Mouse (Mus musculus) hindbrain, embryonic 16.5 days (tissue): Measurements from ENCODE around the gene Slc17a7. TPM values are rescaled to one million over a fixed set of nuclear protein-coding genes. Genes with fewer than 3 reads are reported as not detected.

Source experiments
- ATAC-seq: fragments of 200-750 bp; cut with Nextera tagmentation; 2 replicates; pipeline ENCODE4 v1.8.0; 2017; ENCODE audit warnings: moderate TSS enrichment, moderate library complexity
- H3K27ac ChIP-seq: fragments of 300-500 bp; sonication (generic); 2 replicates; pipeline ENCODE4 v1.5.1; 2014; ENCODE audit warnings: low read depth, mild to moderate bottlenecking, control low read depth, low read length, moderate library complexity
- H3K27me3 ChIP-seq: fragments of 300-500 bp; sonication (generic); replicated peaks from 2 replicates; pipeline ENCODE4 v1.6.1; 2014; ENCODE audit warnings: low read length; ENCODE audit not compliant: control insufficient read depth, insufficient read depth
- H3K36me3 ChIP-seq: fragments of 300-500 bp; sonication (generic); 2 replicates; pipeline ENCODE4 v1.6.1; 2014; ENCODE audit warnings: mild to moderate bottlenecking, low read length, moderate library complexity, mixed read lengths; ENCODE audit not compliant: control insufficient read depth, insufficient read depth
- H3K4me1 ChIP-seq: fragments of 300-500 bp; sonication (generic); 2 replicates; pipeline ENCODE4 v1.6.1; 2014; ENCODE audit warnings: low read depth, low read length; ENCODE audit not compliant: control insufficient read depth, insufficient read depth
- H3K4me2 ChIP-seq: fragments of 300-500 bp; sonication (generic); 2 replicates; pipeline ENCODE4 v1.6.1; 2014; ENCODE audit warnings: mild to moderate bottlenecking, low read length, control low read depth, moderate library complexity
- H3K4me3 ChIP-seq: fragments of 300-500 bp; sonication (generic); 2 replicates; pipeline ENCODE4 v1.5.1; 2014; ENCODE audit warnings: mild to moderate bottlenecking, low read length, control low read depth, moderate library complexity
- H3K9ac ChIP-seq: fragments of 300-500 bp; sonication (generic); 2 replicates; pipeline ENCODE4 v1.6.1; 2014; ENCODE audit warnings: low read depth, mild to moderate bottlenecking, control low read depth, low read length, moderate library complexity
- H3K9me3 ChIP-seq: fragments of 300-500 bp; sonication (generic); 2 replicates; pipeline ENCODE4 v1.6.1; 2014; ENCODE audit warnings: mild to moderate bottlenecking, low read length, moderate library complexity; ENCODE audit not compliant: control insufficient read depth
- WGBS: fragments of 180-500 bp; shearing (Covaris S2); extraction: QIAGEN DNeasy Blood & Tissue Kit; methylation state at CpG from one replicate; pipeline ENCODE4 v1.1.7; 2014; 5-methylcytosine and 5-hydroxymethylcytosine counted together
- microRNA counts: library from miRNA; unstranded; fragments of <30 nt; microRNA quantifications from one replicate; lab custom pipeline; 2016
- microRNA-seq: library from miRNA; unstranded; fragments of <30 nt; microRNA quantifications from one replicate; pipeline ENCODE4, GENCODE M21; 2017
- polyA plus RNA-seq: library from polyadenylated mRNA; unstranded; fragments of >200 nt; fragmentation: Nextera tagmentation; extraction: Ambion mirVana; gene quantifications from 2 replicates; pipeline ENCODE4 v1.2.1, GENCODE M21; 2015

The Slc17a7 gene
- polyA plus RNA-seq, 1 experiment from 2014 or later: 1.1 TPM

- WGBS: 75% methylated on average over 5 of the region's 5 CpGs
- H3K27me3 ChIP-seq: peaks cover 22% of the 10 kb centered on the region
- H3K36me3 ChIP-seq: no peaks in the 10 kb centered on the region
- H3K9me3 ChIP-seq: no peaks in the 10 kb centered on the region
- H3K4me2 ChIP-seq: no peak overlapping the region
- H3K4me3 ChIP-seq: no peak overlapping the region
- no peak overlapping the region for H3K9ac ChIP-seq
- H3K27ac ChIP-seq: no peak overlapping the region
- ATAC-seq: no peak
- peaks cover 20% of the 10 kb centered on the region for H3K4me1 ChIP-seq
These were observed 50.0 kb downstream of the Slc17a7 start for GRCm38 (mm10) chr7:45213708-45214107.

DNA sequence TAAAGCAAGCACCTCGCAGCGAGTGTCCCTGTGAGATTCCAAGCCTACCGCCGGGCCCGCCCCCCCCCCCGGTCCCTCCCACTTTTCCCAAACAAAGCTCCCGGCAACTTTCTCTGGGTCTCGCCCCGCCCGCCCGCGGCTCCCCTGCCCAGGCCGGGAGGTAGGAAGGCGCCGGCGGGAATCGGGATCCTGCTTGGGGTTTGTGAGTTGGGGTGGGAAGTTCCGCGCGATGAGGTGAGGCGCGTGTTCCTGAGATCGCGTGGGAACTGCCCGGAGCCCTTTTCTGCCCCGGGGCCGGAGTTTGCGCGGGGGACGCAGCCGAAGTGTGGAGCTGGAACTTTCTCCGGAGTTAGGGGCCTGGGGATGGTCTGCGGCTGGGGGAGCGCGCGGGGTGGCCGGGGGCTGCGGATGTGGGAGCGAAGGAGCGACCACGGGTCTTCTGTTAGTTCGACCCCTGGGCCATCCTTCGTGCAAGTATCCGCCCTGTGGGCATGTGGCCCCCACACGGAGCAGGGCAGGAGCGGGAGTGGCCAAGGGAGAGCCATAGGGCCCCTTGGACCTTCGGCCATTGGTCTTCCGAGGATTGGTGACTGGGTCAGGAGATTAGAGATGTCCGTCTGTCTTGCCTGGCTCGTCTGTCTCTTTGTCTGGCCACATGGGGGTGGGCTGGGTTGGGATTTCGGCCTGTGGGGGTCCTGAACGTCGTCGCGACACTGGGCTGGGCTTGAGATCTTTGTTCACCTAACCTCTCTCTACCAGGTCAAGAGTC lies 52.1 kb downstream of the Slc17a7 start, which contains the start of gene Tead2:
TSS of gene Tead2 (plus strand) at position 81 of the 769 bp plus-strand sequence.
- H3K9me3 ChIP-seq: no peaks in the 10 kb centered on the region
- H3K36me3 ChIP-seq: no peaks in the 10 kb centered on the region
- peak within 1 kb of the TSS; percentile 51 for H3K4me3 ChIP-seq
- under 1% methylated on average over 53 of the region's 55 CpGs for WGBS
- H3K9ac ChIP-seq: peak within 1 kb of the TSS; percentile 74
- H3K27me3 ChIP-seq: peaks cover 11% of the 10 kb centered on the region
- peak within 1 kb of the TSS; percentile 75 for H3K4me2 ChIP-seq
- H3K4me1 ChIP-seq: peaks cover 20% of the 10 kb centered on the region
- ATAC-seq: peak; percentile 62
- H3K27ac ChIP-seq: peak within 1 kb of the TSS; percentile 81

DNA sequence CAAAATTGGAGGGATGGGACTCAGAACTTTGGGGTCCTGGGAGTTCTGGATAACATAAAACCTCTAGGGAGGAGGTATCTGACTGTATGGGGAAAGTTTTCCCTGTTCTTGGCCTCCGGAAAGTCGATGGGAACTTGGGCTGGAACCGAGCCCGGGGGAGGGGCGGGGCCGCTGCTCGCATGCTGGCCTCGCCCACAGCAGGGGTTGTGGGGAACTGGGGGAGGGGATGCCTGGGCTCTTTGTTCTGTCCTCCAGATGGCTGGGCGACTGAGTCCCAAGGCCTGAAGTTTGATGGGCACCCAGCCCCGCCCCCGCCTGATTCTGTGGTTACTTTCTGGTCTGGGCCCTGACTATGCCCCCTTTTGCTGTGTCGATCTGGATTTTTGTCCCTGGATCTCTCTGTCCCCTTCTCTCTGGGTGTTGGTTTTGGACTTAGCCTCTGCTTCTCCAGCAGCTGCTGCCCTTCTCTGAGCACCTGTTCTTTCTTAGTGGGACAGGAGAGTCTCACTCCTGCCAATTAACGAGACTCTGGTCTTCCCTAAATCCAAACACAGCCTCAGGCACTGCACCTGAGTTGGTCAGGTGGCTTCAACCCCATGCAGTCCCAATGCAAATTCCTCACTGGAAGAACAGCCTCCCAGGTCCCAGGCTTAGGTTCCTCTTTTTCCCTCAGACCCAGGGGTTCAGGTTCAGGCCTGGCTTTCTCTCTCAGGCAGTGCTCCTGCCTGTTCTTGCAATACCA lies 52.9 kb downstream of the Slc17a7 start:
- Histone ChIP-seq H3K4me1 (peaks cover 20% of the 10 kb centered on the region), H3K27ac (peak overlapping the region; percentile 81), H3K9ac (peak overlapping the region; percentile 74), H3K4me2 (peak overlapping the region; percentile 75), H3K36me3 (no peaks in the 10 kb centered on the region), H3K9me3 (no peaks in the 10 kb centered on the region), H3K4me3 (peak overlapping the region; percentile 51), H3K27me3 (peaks cover 5% of the 10 kb centered on the region)
- under 1% methylated on average over 13 of the region's 13 CpGs for whole genome bisulfite sequencing
- ATAC-seq: peak; percentile 72

DNA sequence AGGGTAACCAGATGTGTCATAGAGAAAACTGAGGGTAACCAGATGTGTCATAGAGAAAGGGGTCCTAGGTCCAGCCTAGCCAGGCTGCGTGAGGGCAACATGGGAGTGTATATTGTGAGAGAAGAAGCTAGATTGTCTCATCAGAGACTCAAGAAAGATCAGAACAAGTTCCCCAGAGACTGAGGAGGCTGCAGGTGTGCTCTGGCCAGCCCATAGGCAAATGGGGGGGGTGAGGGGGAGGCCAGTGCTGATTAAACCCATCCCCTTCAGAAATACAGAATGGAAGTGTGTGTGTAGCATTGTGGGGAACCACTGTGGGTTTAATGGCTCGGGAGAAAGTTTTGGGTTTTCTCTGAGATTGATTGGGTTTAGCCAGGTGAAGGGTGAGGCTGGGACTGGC lies 57.9 kb downstream of the Slc17a7 start:
- H3K4me3 ChIP-seq: no peak overlapping the region
- no peaks in the 10 kb centered on the region for H3K9me3 ChIP-seq
- WGBS: 96% methylated on average over 2 of the region's 2 CpGs
- H3K27me3 ChIP-seq: no peaks in the 10 kb centered on the region
- peaks cover 8% of the 10 kb centered on the region for H3K4me1 ChIP-seq
- H3K4me2 ChIP-seq: no peak overlapping the region
- no peak for ATAC-seq
- H3K9ac ChIP-seq: no peak overlapping the region
- H3K27ac ChIP-seq: no peak overlapping the region
- H3K36me3 ChIP-seq: peaks cover 2% of the 10 kb centered on the region; the same call in 1 of the 2 replicates

DNA sequence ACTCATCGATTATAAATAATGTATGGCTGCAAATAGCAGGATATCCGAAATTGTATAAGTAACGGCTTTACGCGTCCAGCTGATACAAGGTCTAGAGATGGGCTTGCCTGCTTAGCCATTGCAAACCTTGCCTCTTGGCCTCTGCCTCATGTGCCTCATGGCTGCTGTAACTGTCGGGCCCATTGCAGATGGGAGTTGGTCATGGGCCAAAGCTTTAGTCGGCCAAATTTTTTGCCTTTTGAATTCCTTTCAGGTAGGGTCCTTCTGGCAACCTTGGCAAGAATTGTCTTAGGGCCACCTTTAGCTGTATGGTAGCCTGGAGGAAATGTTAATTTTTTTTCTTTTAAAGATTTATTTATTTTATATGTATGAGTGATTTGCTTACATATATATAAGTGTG lies 61.1 kb downstream of the Slc17a7 start:
- no peak overlapping the region for H3K9ac ChIP-seq
- no peak for ATAC-seq
- no peak overlapping the region for H3K4me3 ChIP-seq
- no peaks in the 10 kb centered on the region for H3K27me3 ChIP-seq
- H3K9me3 ChIP-seq: no peaks in the 10 kb centered on the region
- WGBS: 86% methylated on average over 7 of the region's 7 CpGs
- H3K4me2 ChIP-seq: no peak overlapping the region
- H3K4me1 ChIP-seq: no peaks in the 10 kb centered on the region
- no peak overlapping the region for H3K27ac ChIP-seq
- H3K36me3 ChIP-seq: peaks cover 2% of the 10 kb centered on the region; the same call in 1 of the 2 replicates

MicroRNA genes within 50 kb of the gene (microRNA counts, 519-probe panel; counts per million panel counts)
- 2,813 counts per million, percentile 75 among the panel's probes with 10 or more counts for microRNA mmu-miR-150 (lab: Ali Mortazavi, UCI)

Small RNA genes within 50 kb of the gene (microRNA-seq; reads per million reads assigned to microRNA genes)
- gene Mir150 (102 reads per million, percentile 49 among the genes with 10 or more reads in this experiment), gene Mir5121 (14.6 reads per million, percentile 30 among the genes with 10 or more reads in this experiment), gene Mir7055 (not detected)

Other genes starting within 250 kb of the Slc17a7 start
- 128 and 133 TPM in 2 replicates for gene Ap2a1, start 234.5 kb upstream of the Slc17a7 start, polyA plus RNA-seq
- 0.15 TPM in 1 of 2 replicates, not detected in the other for gene Tsks, start 220.7 kb upstream of the Slc17a7 start, polyA plus RNA-seq
- 58.6 and 59.7 TPM in 2 replicates for gene Cpt1c, start 189.1 kb upstream of the Slc17a7 start, polyA plus RNA-seq
- gene Prmt1, start 177.4 kb upstream of the Slc17a7 start, polyA plus RNA-seq: 629 and 637 TPM in 2 replicates
- 63.5 and 65.4 TPM in 2 replicates for gene Irf3, start 166.3 kb upstream of the Slc17a7 start, polyA plus RNA-seq
- 10.2 and 15.7 TPM in 2 replicates for gene Bcl2l12, start 165.2 kb upstream of the Slc17a7 start, polyA plus RNA-seq
- gene Scaf1, start 147.6 kb upstream of the Slc17a7 start, polyA plus RNA-seq: 38.6 and 47.1 TPM in 2 replicates
- 13.1 and 16.7 TPM in 2 replicates for gene Rras, start 146.0 kb upstream of the Slc17a7 start, polyA plus RNA-seq
- gene Prr12, start 111.1 kb upstream of the Slc17a7 start, polyA plus RNA-seq: 12.8 and 13.4 TPM in 2 replicates
- 68.8 and 69.0 TPM in 2 replicates for gene Nosip, start 101.5 kb upstream of the Slc17a7 start, polyA plus RNA-seq
- gene Prrg2, start 101.3 kb upstream of the Slc17a7 start, polyA plus RNA-seq: 15.7 and 16.7 TPM in 2 replicates
- 63.3 and 77.3 TPM in 2 replicates for gene Rcn3, start 71.7 kb upstream of the Slc17a7 start, polyA plus RNA-seq
- 34.1 and 40.2 TPM in 2 replicates for gene Fcgrt, start 60.1 kb upstream of the Slc17a7 start, polyA plus RNA-seq
- gene Rps11, start 39.5 kb upstream of the Slc17a7 start, polyA plus RNA-seq: 698 and 709 TPM in 2 replicates
- 587 and 622 TPM in 2 replicates for gene Rpl13a, start 35.2 kb upstream of the Slc17a7 start, polyA plus RNA-seq
- gene Gm45713, start 27.7 kb upstream of the Slc17a7 start, polyA plus RNA-seq: 0.16 and 0.37 TPM in 2 replicates
- 2.0 and 2.8 TPM in 2 replicates for gene Flt3l, start 27.5 kb upstream of the Slc17a7 start, polyA plus RNA-seq
- 94.5 and 97.6 TPM in 2 replicates for gene Pih1d1, start 9.6 kb upstream of the Slc17a7 start, polyA plus RNA-seq
- 18.8 and 22.9 TPM in 2 replicates for gene Aldh16a1, start 9.4 kb upstream of the Slc17a7 start, polyA plus RNA-seq
- not detected in 2 replicates for gene Gfy, start 15.6 kb downstream of the Slc17a7 start, polyA plus RNA-seq
- 0.75 and 1.4 TPM in 2 replicates for gene Pth2, start 17.0 kb downstream of the Slc17a7 start, polyA plus RNA-seq
- 0.54 and 0.65 TPM in 2 replicates for gene Ccdc155, start 40.9 kb downstream of the Slc17a7 start, polyA plus RNA-seq
- gene Dkkl1, start 48.2 kb downstream of the Slc17a7 start, polyA plus RNA-seq: 13.6 and 18.4 TPM in 2 replicates
- gene Tead2, start 51.8 kb downstream of the Slc17a7 start, polyA plus RNA-seq: 46.9 and 54.1 TPM in 2 replicates
- 1.3 and 1.4 TPM in 2 replicates for gene Cd37, start 75.2 kb downstream of the Slc17a7 start, polyA plus RNA-seq
- 0.89 and 2.0 TPM in 2 replicates for gene Slc6a16, start 77.1 kb downstream of the Slc17a7 start, polyA plus RNA-seq
- not detected in 2 replicates for gene Slc6a21, start 113.6 kb downstream of the Slc17a7 start, polyA plus RNA-seq
- 13.3 and 14.2 TPM in 2 replicates for gene Trpm4, start 169.8 kb downstream of the Slc17a7 start, polyA plus RNA-seq
- gene Hrc, start 171.3 kb downstream of the Slc17a7 start, polyA plus RNA-seq: 0.28 and 0.72 TPM in 2 replicates
- gene Ppfia3, start 203.1 kb downstream of the Slc17a7 start, polyA plus RNA-seq: 28.5 and 28.6 TPM in 2 replicates
- gene Lin7b, start 206.6 kb downstream of the Slc17a7 start, polyA plus RNA-seq: 41.4 and 70.3 TPM in 2 replicates
- 144 and 161 TPM in 2 replicates for gene Snrnp70, start 231.8 kb downstream of the Slc17a7 start, polyA plus RNA-seq
- 0.06 TPM in 1 of 2 replicates, not detected in the other for gene Kcna7, start 241.7 kb downstream of the Slc17a7 start, polyA plus RNA-seq
- 0.15 and 0.27 TPM in 2 replicates for gene Ntf5, start 249.7 kb downstream of the Slc17a7 start, polyA plus RNA-seq